Mouse (Mus musculus): ENCODE data around the gene Rad51c.

DNA sequence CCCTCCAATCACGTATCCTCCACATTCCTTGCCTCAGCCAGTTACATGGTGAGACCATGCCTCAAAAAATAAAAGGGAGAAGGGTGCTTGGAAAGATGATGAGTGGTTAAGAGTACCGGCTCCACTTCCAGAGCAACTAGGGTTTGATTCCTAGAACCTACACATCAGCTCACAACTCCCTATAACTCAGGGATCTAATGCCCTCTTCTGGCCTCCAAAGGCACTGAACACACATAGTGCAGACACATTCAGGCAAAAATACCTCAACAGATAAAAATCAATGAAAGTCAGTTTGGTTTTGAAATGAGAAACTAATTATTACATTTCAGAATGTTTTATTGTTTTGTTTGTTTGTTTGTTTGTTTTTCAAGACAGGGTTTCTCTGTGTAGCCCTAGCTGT lies 6.4 kb downstream of the Rad51c start:
- TF ChIP-seq GATA1 (IDR thresholded peaks at IDR 0.05; ENCODE audit: low read length) = no peak
- TF ChIP-seq TAL1 (IDR thresholded peaks at IDR 0.05; ENCODE audit: low read length) = no peak

Measured in erythroblast, embryonic 14.5 days (primary cell).